Mouse (Mus musculus) embryonic facial prominence, embryonic 15.5 days (tissue): ENCODE data around the gene Mmgt2. TPM values are rescaled to one million over a fixed set of nuclear protein-coding genes. Genes with fewer than 3 reads are reported as not detected.

ENCODE experiments used
- ATAC-seq: fragments of 200-750 bp; cut with Nextera tagmentation; 2 replicates; pipeline ENCODE4 v1.8.0; 2017; ENCODE audit warnings: low read depth, moderate TSS enrichment; ENCODE audit not compliant: insufficient number of reproducible peaks, low FRiP score, low TSS enrichment
- H3K27ac ChIP-seq: fragments of 300-500 bp; sonication (generic); replicated peaks from 2 replicates; pipeline ENCODE4 v1.5.1; 2015; ENCODE audit warnings: mild to moderate bottlenecking, inconsistent platforms
- H3K27me3 ChIP-seq: fragments of 300-500 bp; sonication (generic); 2 replicates; pipeline ENCODE4 v1.6.1; 2015; ENCODE audit warnings: inconsistent platforms
- H3K36me3 ChIP-seq: fragments of 300-500 bp; sonication (generic); 2 replicates; pipeline ENCODE4 v1.6.1; 2015; ENCODE audit warnings: mild to moderate bottlenecking, inconsistent platforms
- H3K4me1 ChIP-seq: fragments of 300-500 bp; sonication (generic); 2 replicates; pipeline ENCODE4 v1.6.1; 2015; ENCODE audit warnings: inconsistent platforms
- H3K4me2 ChIP-seq: fragments of 300-500 bp; sonication (generic); replicated peaks from 2 replicates; pipeline ENCODE4 v1.6.1; 2015; ENCODE audit warnings: mild to moderate bottlenecking, inconsistent platforms
- H3K4me3 ChIP-seq: fragments of 300-500 bp; sonication (generic); replicated peaks from 2 replicates; pipeline ENCODE4 v1.5.1; 2015; ENCODE audit warnings: mild to moderate bottlenecking, inconsistent platforms
- H3K9ac ChIP-seq: fragments of 300-500 bp; sonication (generic); 2 replicates; pipeline ENCODE4 v1.6.1; 2015; ENCODE audit warnings: inconsistent platforms
- H3K9me3 ChIP-seq: fragments of 300-500 bp; sonication (generic); replicated peaks from 2 replicates; pipeline ENCODE4 v1.6.1; 2016; ENCODE audit warnings: inconsistent platforms
- WGBS: fragments of 180-500 bp; shearing (Covaris S2); methylation state at CpG from one replicate; pipeline ENCODE4 v1.1.7; 2015; 5-methylcytosine and 5-hydroxymethylcytosine counted together
- polyA plus RNA-seq: library from polyadenylated mRNA; unstranded; fragments of >200 nt; fragmentation: Nextera tagmentation; extraction: Ambion mirVana; gene quantifications from 2 replicates; pipeline ENCODE4 v1.2.1, GENCODE M21; 2015

The Mmgt2 gene
- polyA plus RNA-seq, 1 experiment from 2014 or later, result 51.4 TPM

- no peak overlapping the region for H3K4me3 ChIP-seq
- H3K9me3 ChIP-seq, result no peaks in the 10 kb centered on the region
- 40% methylated on average over 4 of the region's 4 CpGs for WGBS
- no peak overlapping the region for H3K4me2 ChIP-seq
- no peak for ATAC-seq
- no peak overlapping the region for H3K9ac ChIP-seq
- no peak overlapping the region for H3K27ac ChIP-seq
- no peaks in the 10 kb centered on the region for H3K27me3 ChIP-seq
- peaks cover 37% of the 10 kb centered on the region for H3K4me1 ChIP-seq
- peaks cover 13% of the 10 kb centered on the region for H3K36me3 ChIP-seq
These were observed 25.6 kb upstream of the Mmgt2 start for GRCm38 (mm10) chr11:62622850-62623249.

GRCm38 (mm10) chr11:62624341-62625291 is 23.8 kb upstream of the Mmgt2 start:
- peak; percentile 63 for ATAC-seq
- Histone ChIP-seq H3K4me2 (no peak overlapping the region), H3K36me3 (peaks cover under 1% of the 10 kb centered on the region; the same call in 1 of the 2 replicates), H3K27me3 (no peaks in the 10 kb centered on the region), H3K4me1 (peaks cover 54% of the 10 kb centered on the region), H3K9ac (no peak overlapping the region), H3K27ac (peak overlapping the region; percentile 77), H3K4me3 (no peak overlapping the region), H3K9me3 (no peaks in the 10 kb centered on the region)
- WGBS, result 32% methylated on average over 10 of the region's 10 CpGs

- H3K4me2 ChIP-seq, result peak overlapping the region; percentile 21; the same call in 1 of the 2 replicates
- 10% methylated on average over 9 of the region's 9 CpGs for WGBS
- H3K36me3 ChIP-seq, result no peaks in the 10 kb centered on the region
- no peaks in the 10 kb centered on the region for H3K9me3 ChIP-seq
- 0 out of 2 replicates have a peak overlapping the region, but pooled peaks have one; percentile 11 for H3K27ac ChIP-seq
- peaks cover 51% of the 10 kb centered on the region for H3K4me1 ChIP-seq
- H3K27me3 ChIP-seq, result no peaks in the 10 kb centered on the region
- H3K9ac ChIP-seq, result no peak overlapping the region
- ATAC-seq, result no peak
- no peak overlapping the region for H3K4me3 ChIP-seq
These were observed 18.9 kb upstream of the Mmgt2 start for GRCm38 (mm10) chr11:62629352-62630224.

GRCm38 (mm10) chr11:62630225-62630821 is 18.1 kb upstream of the Mmgt2 start:
- WGBS, result 5% methylated on average over 11 of the region's 11 CpGs
- no peaks in the 10 kb centered on the region for H3K36me3 ChIP-seq
- H3K27me3 ChIP-seq, result no peaks in the 10 kb centered on the region
- peak; percentile 52 for ATAC-seq
- H3K9me3 ChIP-seq, result no peaks in the 10 kb centered on the region
- H3K27ac ChIP-seq, result 0 out of 2 replicates have a peak overlapping the region, but pooled peaks have one; percentile 11
- peak overlapping the region; percentile 21; the same call in 1 of the 2 replicates for H3K4me2 ChIP-seq
- H3K4me3 ChIP-seq, result no peak overlapping the region
- H3K4me1 ChIP-seq, result peaks cover 50% of the 10 kb centered on the region
- no peak overlapping the region for H3K9ac ChIP-seq

- no peaks in the 10 kb centered on the region for H3K9me3 ChIP-seq
- H3K27me3 ChIP-seq, result no peaks in the 10 kb centered on the region
- peaks cover 50% of the 10 kb centered on the region for H3K4me1 ChIP-seq
- WGBS, result 43% methylated on average over 4 of the region's 4 CpGs
- H3K9ac ChIP-seq, result no peak overlapping the region
- H3K4me3 ChIP-seq, result no peak overlapping the region
- no peak for ATAC-seq
- H3K36me3 ChIP-seq, result no peaks in the 10 kb centered on the region
- no peak overlapping the region for H3K4me2 ChIP-seq
- no peak overlapping the region for H3K27ac ChIP-seq
These were observed 17.3 kb upstream of the Mmgt2 start for GRCm38 (mm10) chr11:62631138-62631537.

GRCm38 (mm10) chr11:62635406-62635805 is 13.1 kb upstream of the Mmgt2 start:
- Histone ChIP-seq H3K4me2 (no peak overlapping the region), H3K9ac (no peak overlapping the region), H3K4me1 (peaks cover 42% of the 10 kb centered on the region), H3K27me3 (no peaks in the 10 kb centered on the region), H3K36me3 (no peaks in the 10 kb centered on the region), H3K27ac (peak overlapping the region; percentile 60), H3K4me3 (no peak overlapping the region), H3K9me3 (no peaks in the 10 kb centered on the region)
- no peak for ATAC-seq
- WGBS, result 42% methylated on average over 3 of the region's 3 CpGs

GRCm38 (mm10) chr11:62636105-62636839 is 12.2 kb upstream of the Mmgt2 start:
- H3K9ac ChIP-seq, result no peak overlapping the region
- WGBS, result 51% methylated on average over 11 of the region's 11 CpGs
- H3K27ac ChIP-seq, result no peak overlapping the region
- no peaks in the 10 kb centered on the region for H3K9me3 ChIP-seq
- no peaks in the 10 kb centered on the region for H3K27me3 ChIP-seq
- H3K4me1 ChIP-seq, result peaks cover 37% of the 10 kb centered on the region
- no peak overlapping the region; the same call in 1 of the 2 replicates for H3K4me2 ChIP-seq
- no peaks in the 10 kb centered on the region for H3K36me3 ChIP-seq
- no peak for ATAC-seq
- no peak overlapping the region for H3K4me3 ChIP-seq

- Histone ChIP-seq H3K9me3 (no peaks in the 10 kb centered on the region), H3K4me1 (peaks cover 38% of the 10 kb centered on the region), H3K27me3 (no peaks in the 10 kb centered on the region), H3K4me2 (no peak overlapping the region; the same call in 1 of the 2 replicates), H3K4me3 (no peak overlapping the region), H3K36me3 (no peaks in the 10 kb centered on the region), H3K27ac (no peak overlapping the region), H3K9ac (no peak overlapping the region)
- ATAC-seq, result no peak
- WGBS, result 71% methylated on average over 3 of the region's 3 CpGs
These were observed 11.6 kb upstream of the Mmgt2 start for GRCm38 (mm10) chr11:62636840-62637221.

GRCm38 (mm10) chr11:62637401-62637800 is 11.1 kb upstream of the Mmgt2 start:
- Histone ChIP-seq H3K4me1 (peaks cover 43% of the 10 kb centered on the region), H3K36me3 (no peaks in the 10 kb centered on the region), H3K9me3 (no peaks in the 10 kb centered on the region), H3K4me3 (no peak overlapping the region), H3K27me3 (no peaks in the 10 kb centered on the region), H3K9ac (no peak overlapping the region), H3K27ac (no peak overlapping the region), H3K4me2 (no peak overlapping the region)
- 69% methylated on average over 5 of the region's 5 CpGs for WGBS
- no peak for ATAC-seq

GRCm38 (mm10) chr11:62637806-62638205 is 10.7 kb upstream of the Mmgt2 start:
- no peak overlapping the region for H3K4me3 ChIP-seq
- H3K4me2 ChIP-seq, result no peak overlapping the region
- ATAC-seq, result no peak
- no peak overlapping the region for H3K9ac ChIP-seq
- H3K27me3 ChIP-seq, result no peaks in the 10 kb centered on the region
- peaks cover 47% of the 10 kb centered on the region for H3K4me1 ChIP-seq
- 85% methylated on average over 6 of the region's 6 CpGs for WGBS
- no peaks in the 10 kb centered on the region for H3K36me3 ChIP-seq
- H3K27ac ChIP-seq, result no peak overlapping the region
- H3K9me3 ChIP-seq, result no peaks in the 10 kb centered on the region
